Mouse (Mus musculus): ENCODE data around the gene Etfb.
"Not testable (repeated sequence)": the region's sequence is repeated elsewhere in the genome, so short reads cannot be mapped to it uniquely, and the experiment has no call there.

Gene Etfb

DNA sequence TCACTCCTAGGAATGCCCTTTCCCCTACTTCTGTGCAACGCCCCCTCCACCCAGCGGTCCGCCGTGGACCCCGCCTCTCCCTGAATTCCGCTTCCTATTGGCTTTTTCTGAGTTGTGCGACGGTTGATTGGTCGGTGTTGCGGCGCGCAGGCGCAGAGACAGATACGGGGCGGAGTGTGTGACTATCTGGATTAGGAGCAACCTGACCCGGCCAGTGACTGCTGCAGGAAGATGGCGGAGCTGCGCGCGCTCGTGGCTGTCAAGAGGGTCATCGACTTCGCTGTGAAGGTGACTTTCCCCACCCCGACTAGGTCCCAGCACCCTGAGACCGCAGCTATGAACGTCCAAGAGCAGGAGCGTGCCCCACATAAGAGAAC is at the start of gene Etfb, which contains the start of gene Gm45233:
Gene Etfb, plus strand, starts transcription at position 167 of the 377 bp plus-strand sequence.
Gene Gm45233, plus strand, starts transcription at position 212 of the 377 bp plus-strand sequence.
- peak; percentile 79 to 93 for DNase-seq (ENCODE audit: low spot score in 2 of 2)

DNA sequence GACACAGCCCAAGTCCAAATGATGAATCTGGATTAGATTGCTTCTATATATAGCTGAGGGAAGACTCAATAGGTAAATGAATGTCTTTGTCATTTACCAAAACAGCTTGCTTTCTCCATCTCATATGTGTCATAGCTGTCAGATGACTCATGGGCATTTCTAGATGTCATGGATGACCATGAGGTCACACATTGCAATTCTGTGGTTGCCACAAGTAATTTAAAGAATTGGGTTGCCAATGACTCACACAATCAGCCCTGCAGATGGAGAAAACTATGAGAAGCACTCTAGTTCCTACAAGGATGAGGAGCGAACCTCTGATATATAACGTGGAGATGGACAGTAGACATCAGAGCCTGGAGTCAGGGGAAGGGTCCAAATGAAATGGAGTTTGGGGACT is 44.4 kb upstream of the Etfb start:
- DNase-seq (ENCODE audit: low spot score in 2 of 2), result no peak

DNA sequence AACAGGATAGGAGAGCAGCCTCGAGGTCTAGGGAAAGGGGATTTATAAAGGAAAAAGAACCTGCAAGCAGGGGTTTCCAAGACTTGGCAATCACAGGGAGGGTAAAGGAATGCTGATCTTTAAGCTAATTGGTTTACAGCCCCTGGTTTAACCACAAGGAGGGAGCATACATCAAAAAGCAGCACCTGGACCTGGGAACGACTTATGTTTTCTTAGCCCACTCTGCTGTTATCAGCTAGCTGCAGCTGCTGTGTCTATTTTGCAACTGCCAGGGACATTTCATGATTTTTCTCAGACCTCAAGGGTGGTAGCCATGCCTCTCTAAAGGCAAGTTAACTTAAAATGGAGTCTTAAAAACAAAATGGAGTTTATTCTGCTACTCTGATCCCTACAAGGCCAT is 41.2 kb upstream of the Etfb start:
- DNase-seq (ENCODE audit: low spot score in 2 of 2), result no peak

DNA sequence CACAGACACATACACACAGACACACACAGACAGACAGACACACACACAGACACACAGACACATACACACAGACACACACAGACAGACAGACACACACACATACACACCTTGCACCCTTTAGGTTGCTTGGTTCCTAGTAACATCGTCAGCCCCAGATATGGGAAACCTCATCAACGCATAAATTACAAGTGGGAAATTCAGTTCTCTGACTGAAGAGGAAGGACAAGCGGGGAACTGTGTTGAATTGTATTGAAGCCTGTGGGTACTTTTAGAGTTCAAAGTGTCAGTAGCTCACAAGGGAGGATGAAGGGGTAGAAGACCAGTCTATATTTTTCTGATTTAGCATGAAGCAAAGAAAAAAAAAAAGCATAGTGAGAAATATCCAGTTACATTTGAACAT is 36.3 kb upstream of the Etfb start:
- DNase-seq (ENCODE audit: low spot score in 2 of 2), result no peak

DNA sequence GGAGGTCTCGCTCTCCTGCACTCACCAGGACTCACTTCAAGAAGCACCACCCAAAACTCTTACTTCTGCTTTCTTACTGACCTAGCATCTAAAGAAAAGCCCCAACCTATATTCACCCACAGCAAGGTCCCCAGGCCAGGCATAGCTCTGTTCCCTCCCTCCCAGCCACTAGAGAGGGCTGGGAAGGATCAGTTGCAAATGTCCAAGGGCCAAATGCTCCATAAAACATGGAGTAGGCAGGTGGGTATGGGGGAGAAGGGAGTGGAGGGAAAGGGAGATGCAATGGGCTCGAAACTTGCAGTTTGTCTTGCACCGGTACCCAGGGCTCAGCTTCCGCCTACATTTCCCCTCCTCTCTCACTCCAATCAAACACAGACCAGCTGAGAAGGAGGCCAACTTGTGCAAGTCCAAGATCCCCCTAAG is 35.7 kb upstream of the Etfb start, which contains the start of gene Siglecg:
Gene Siglecg, plus strand, starts transcription at position 74 of the 423 bp plus-strand sequence.
- DNase-seq (ENCODE audit: low spot score in 2 of 2), result peak; percentile 38 to 49

GRCm38 (mm10) chr7:43409084-43409483 is 34.8 kb upstream of the Etfb start:
- no peak for DNase-seq (ENCODE audit: low spot score in 2 of 2)

DNA sequence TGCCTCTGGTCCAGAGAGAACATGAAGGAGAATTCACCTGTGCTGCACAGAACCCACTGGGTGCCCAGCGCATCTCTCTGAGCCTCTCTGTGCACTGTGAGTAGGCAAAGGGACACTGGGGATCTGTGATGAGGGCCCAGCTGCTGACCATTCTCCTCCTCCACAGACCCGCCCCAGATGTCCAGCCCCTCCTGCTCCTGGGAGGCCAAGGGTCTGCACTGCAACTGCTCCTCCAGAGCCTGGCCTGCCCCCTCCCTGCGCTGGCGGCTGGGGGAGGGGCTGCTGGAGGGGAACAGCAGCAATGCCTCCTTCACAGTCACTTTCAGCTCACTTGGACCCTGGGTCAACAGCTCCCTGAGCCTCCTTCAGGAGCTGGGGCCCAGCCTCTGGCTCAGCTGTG is 32.2 kb upstream of the Etfb start:
- DNase-seq (ENCODE audit: low spot score in 2 of 2), result not testable (repeated sequence)

- peak in 1 of 2 experiments; percentile 32 for DNase-seq (ENCODE audit: low spot score in 2 of 2)
Measured at GRCm38 (mm10) chr7:43417298-43417697, 26.6 kb upstream of the Etfb start.

- DNase-seq (ENCODE audit: low spot score in 2 of 2), result peak; percentile 72 to 87
Measured at GRCm38 (mm10) chr7:43422995-43423617, 20.8 kb upstream of the Etfb start.

DNA sequence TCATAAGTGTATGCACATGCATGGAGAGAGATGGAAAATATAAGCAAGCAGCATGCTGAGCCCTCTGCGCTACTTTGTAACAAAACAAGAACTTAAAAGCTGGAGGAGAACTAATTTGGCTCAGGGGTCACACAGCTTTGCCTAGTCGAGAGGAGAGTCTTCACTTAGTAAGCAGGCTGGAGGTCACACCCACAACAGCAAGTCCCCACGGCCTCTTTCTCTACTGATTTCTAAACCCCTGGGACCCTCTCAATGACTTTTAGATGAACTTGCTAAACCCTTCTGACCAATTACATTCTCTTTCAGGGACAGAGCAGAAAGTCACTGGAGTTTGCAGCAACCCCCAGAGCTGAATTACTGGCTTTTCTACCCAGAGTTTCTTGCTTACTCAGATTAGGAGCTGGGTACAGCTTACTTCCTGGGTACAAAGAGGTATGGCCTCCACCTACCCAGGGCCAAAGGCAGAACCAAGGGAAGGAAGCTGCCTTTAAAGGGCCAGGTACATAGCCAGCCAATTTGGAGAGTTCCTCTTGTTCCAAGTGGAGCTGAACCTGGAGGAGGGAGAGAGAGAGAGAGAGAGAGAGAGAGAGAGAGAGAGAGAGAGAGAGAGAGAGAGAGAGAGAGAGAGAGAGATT is 19.8 kb upstream of the Etfb start:
- DNase-seq (ENCODE audit: low spot score in 2 of 2), result no peak

DNA sequence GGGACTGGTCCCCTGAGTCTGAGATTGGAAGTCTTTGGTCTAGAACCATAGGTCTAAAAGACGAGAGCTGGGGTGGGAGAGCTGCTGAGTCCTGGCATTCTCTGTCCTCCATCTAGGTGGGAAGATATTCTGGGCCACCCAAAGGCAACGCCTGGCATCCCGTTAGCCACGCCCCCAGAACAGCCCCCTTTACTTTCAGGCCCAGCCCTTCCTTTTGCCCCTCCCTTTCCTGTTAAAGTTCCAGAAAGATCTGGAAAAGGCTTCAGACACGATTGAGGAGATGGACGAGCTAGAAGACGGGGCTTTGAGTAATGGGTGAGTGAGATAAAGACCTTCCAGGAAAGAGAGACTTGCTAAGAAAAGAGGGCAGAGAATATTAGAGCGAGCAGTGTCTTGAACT is 16.5 kb upstream of the Etfb start, which contains the start of gene Lim2:
Gene Lim2, plus strand, starts transcription at position 265 of the 400 bp plus-strand sequence.
- no peak for DNase-seq (ENCODE audit: low spot score in 2 of 2)

DNA sequence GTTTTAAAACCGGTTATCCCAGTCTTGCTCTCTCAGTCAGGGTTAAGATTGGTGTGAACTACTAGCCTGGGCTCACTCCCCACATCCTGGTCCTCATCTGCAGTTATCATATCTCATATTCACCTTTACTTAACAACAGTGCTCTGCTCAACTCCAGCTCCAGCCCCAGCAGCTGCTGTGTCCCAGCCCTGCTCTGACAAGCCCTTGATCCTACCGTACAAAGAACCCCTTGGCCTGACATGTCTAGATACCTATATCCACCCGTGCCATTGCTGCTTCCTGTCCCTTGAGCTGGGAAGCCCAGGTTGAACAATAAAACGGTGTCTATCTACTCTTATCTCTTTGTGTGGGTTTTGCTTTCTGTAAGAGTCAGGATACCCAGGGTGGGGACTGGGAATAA is 14.4 kb upstream of the Etfb start:
- DNase-seq (ENCODE audit: low spot score in 2 of 2), result no peak

DNA sequence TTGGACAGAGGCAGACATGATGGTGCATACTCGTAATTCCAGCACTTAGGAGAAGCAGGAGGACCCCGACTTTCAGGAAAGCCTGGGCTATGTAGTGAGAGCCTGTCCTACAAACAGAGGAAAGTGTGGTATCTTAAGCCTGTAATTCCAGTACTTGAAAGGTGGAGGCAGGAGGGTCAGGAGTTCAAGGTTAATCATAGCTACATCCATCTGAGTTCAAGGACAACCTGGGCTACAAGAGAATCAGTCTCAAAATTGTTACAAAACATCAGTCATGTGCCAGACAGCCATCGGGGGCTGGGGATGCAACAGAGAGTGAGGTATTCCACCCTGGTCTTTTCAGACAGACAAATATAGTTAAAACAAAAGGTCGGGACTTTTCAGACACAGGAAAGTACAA is 11.0 kb upstream of the Etfb start:
- DNase-seq (ENCODE audit: low spot score in 2 of 2), result no peak

GRCm38 (mm10) chr7:43434676-43435075 is 9.2 kb upstream of the Etfb start:
- DNase-seq (ENCODE audit: low spot score in 2 of 2), result no peak

GRCm38 (mm10) chr7:43436341-43437255 is 7.3 kb upstream of the Etfb start, which contains the start of gene Nkg7:
Gene Nkg7 (plus strand): TSS chr7:43437073.
- no peak for DNase-seq (ENCODE audit: low spot score in 2 of 2)

DNA sequence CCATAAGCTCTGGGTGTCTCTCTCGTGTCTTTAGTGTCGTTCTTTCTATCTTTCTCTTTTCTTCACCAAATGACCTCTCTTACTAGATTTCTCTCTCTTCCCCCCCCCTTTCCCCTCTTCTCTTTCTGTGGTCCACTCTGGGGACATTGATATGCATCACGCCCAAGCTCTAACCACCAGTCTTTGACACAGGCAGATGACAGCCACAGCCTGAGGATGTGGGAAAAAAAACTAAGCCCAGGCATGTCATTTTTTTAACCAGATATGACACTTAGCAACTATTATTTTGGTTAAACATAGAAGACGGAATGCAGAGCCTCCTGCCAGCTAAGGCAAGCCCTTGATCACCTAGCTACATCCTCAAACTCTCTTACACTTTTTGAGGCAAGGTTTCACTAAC is 5.3 kb upstream of the Etfb start:
- DNase-seq (ENCODE audit: low spot score in 2 of 2), result no peak

- DNase-seq (ENCODE audit: low spot score in 2 of 2), result no peak
Measured at GRCm38 (mm10) chr7:43440482-43440881, 3.4 kb upstream of the Etfb start, which contains the start of gene Cldnd2. Gene Cldnd2 (plus strand): TSS chr7:43440782.

DNA sequence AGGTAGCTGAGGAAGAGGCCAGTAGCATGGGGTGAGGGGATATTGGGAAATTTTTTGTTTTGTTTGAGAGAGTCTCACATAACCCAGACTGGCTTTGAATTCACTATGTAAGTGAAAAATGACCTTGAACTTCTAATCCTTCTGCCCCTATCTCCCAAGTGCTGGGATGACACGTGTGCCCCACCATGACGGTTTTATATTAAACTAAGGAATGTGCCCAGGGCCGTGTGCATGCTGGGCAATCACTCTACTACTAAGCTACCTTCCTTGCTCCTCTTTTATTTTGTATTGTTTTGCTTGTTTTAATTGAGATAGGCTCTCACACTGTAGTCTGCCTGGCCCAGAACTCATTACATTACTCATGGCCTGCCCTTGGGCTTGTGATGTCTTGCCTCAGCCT is 2.8 kb upstream of the Etfb start:
- DNase-seq (ENCODE audit: low spot score in 2 of 2), result no peak

DNA sequence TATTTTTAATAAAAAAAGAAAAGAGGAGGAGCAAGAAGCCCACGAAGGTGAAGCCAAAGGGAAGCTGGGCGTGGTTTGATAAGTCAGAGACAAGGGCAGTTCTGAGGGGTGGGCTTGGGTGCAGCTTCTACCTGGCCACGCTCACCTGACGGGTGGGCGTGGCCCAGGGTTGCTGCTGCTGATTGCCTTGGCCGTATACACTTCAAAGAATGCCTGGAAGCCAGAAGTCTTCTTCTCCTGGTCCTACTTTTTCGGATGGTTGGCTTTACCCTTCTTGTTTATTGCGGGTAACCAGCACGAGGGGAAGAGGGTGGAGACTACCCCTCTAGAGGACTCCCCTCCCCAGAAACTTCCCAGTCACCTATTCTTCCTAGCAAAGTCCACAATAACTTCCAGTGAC is 1.2 kb upstream of the Etfb start:
- no peak for DNase-seq (ENCODE audit: low spot score in 2 of 2)

DNA sequence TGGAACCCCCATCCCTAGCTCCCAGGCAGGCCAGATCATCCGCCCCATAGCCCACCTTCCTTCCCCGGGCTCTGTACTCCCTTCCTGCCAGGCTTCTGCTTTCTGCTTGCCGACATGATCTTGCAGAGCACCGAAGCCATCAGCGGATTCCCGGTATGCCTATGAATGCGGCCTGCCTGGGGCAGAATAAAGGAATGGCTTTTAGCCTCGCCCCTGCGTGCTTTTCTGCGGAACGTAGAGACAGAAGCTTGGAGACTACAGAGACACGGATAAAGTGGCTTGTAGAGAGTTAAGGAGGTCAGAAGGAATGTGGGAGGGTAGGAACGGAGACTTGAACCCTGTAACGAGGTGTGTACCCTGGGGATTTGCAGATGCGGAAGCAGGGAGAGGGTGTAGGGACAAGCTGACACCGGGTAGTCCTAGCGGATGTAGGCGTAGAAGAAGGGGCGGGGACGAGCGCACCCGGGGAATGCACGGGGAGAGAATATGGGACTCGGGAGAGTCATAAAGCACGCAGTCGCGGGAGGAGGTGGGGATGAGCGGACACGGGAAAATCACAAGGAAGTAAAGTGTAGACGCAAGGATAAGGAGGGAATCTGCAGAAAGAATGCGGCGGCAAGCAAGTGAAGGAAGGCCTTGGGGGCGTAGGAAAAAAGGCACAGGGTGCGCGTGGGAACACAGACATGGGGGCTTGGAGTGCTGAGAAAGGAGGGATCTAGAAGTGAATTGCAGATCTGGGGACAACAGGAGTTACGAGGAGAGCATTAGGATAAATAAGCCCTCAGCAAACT is 562 bp upstream of the Etfb start:
- peak; percentile 63 to 76 for DNase-seq (ENCODE audit: low spot score in 2 of 2)

DNA sequence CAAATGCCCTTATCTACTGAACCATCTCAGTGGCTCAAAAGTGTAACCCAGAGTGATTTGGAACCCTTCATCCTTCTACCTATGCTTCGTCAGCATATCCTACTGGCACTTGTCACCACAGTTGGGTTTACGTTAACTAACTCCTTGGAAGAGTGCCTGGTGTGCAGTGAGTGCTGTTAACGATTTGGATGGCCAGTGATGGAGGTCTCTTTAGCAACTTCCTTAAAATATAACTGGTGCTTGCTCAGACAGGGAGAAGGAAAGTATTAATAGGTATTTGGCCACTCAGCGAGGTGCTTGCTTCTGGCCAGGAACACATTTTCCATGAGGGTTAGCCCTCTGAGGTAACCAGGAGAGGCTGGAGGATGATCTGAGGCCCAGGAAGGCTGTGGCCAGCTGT is 3.9 kb downstream of the Etfb start:
- no peak for DNase-seq (ENCODE audit: low spot score in 2 of 2)
